Mouse (Mus musculus) neural tube, embryonic 11.5 days (tissue): ENCODE data around the gene Smarca5. TPM values are rescaled to one million over a fixed set of nuclear protein-coding genes. Genes with fewer than 3 reads are reported as not detected.

Source experiments
- ATAC-seq: fragments of 200-750 bp; cut with Nextera tagmentation; 2 replicates; pipeline ENCODE4 v1.8.0; 2017; ENCODE audit warnings: moderate number of reproducible peaks, mild to moderate bottlenecking, moderate TSS enrichment, moderate library complexity; ENCODE audit not compliant: insufficient read depth, low FRiP score, low TSS enrichment
- DNase-seq: peaks from one replicate; pipeline ENCODE4 v3.0.0-alpha.2; 2015; ENCODE audit warnings: low spot score
- H3K27ac ChIP-seq: fragments of 300-500 bp; sonication (generic); 2 replicates; pipeline ENCODE4 v1.5.1; 2014; ENCODE audit warnings: low read depth, mild to moderate bottlenecking, low read length
- H3K27me3 ChIP-seq: fragments of 300-500 bp; sonication (generic); 2 replicates; pipeline ENCODE4 v1.6.1; 2014; ENCODE audit warnings: mild to moderate bottlenecking, low read length, mixed read lengths; ENCODE audit not compliant: control insufficient read depth, insufficient read depth
- H3K36me3 ChIP-seq: fragments of 300-500 bp; sonication (generic); 2 replicates; pipeline ENCODE4 v1.6.1; 2014; ENCODE audit warnings: mild to moderate bottlenecking, low read length, moderate library complexity, mixed read lengths; ENCODE audit not compliant: control insufficient read depth, insufficient read depth
- H3K4me1 ChIP-seq: fragments of 300-500 bp; sonication (generic); 2 replicates; pipeline ENCODE4 v1.6.1; 2014; ENCODE audit warnings: low read length, mixed read lengths; ENCODE audit not compliant: control insufficient read depth, insufficient read depth
- H3K4me2 ChIP-seq: fragments of 300-500 bp; sonication (generic); 2 replicates; pipeline ENCODE4 v1.6.1; 2014; ENCODE audit warnings: low read depth, mild to moderate bottlenecking, moderate library complexity
- H3K4me3 ChIP-seq: fragments of 300-500 bp; sonication (generic); 2 replicates; pipeline ENCODE4 v1.5.1; 2014; ENCODE audit warnings: low read depth, low read length
- H3K9ac ChIP-seq: fragments of 300-500 bp; sonication (generic); 2 replicates; pipeline ENCODE4 v1.6.1; 2014; ENCODE audit warnings: mild to moderate bottlenecking, low read length
- H3K9me3 ChIP-seq: fragments of 300-500 bp; sonication (generic); 2 replicates; pipeline ENCODE4 v1.6.1; 2016; ENCODE audit warnings: low read length; ENCODE audit not compliant: control insufficient read depth
- WGBS: fragments of 180-500 bp; shearing (Covaris S2); extraction: QIAGEN DNeasy Blood & Tissue Kit; methylation state at CpG from one replicate; pipeline ENCODE4 v1.1.7; 2014; 5-methylcytosine and 5-hydroxymethylcytosine counted together
- polyA plus RNA-seq: library from polyadenylated mRNA; unstranded; fragments of >200 nt; fragmentation: Nextera tagmentation; extraction: Ambion mirVana; gene quantifications from 2 replicates; pipeline ENCODE4 v1.2.1, GENCODE M21; 2014

Smarca5 gene
- polyA plus RNA-seq, 1 experiment from 2014 or later: 153 TPM

GRCm38 (mm10) chr8:80710670-80711400 lies 28.5 kb downstream of the Smarca5 start:
- ATAC-seq: no peak
- Histone ChIP-seq H3K36me3 (peaks cover 16% of the 10 kb centered on the region), H3K4me2 (no peak overlapping the region), H3K4me3 (no peak overlapping the region), H3K27ac (no peak overlapping the region), H3K9me3 (no peaks in the 10 kb centered on the region), H3K4me1 (no peaks in the 10 kb centered on the region), H3K9ac (no peak overlapping the region), H3K27me3 (no peaks in the 10 kb centered on the region)
- DNase-seq: no peak
- 84% methylated on average over 4 of the region's 4 CpGs for WGBS

- ATAC-seq (no peak), DNase-seq (peak; percentile 49)
- 55% methylated on average over 4 of the region's 4 CpGs for WGBS
- Histone ChIP-seq H3K27me3 (no peaks in the 10 kb centered on the region), H3K36me3 (no peaks in the 10 kb centered on the region), H3K27ac (no peak overlapping the region), H3K9ac (no peak overlapping the region), H3K4me2 (no peak overlapping the region), H3K9me3 (no peaks in the 10 kb centered on the region), H3K4me3 (no peak overlapping the region), H3K4me1 (no peaks in the 10 kb centered on the region)
These were observed 51.2 kb downstream of the Smarca5 start for GRCm38 (mm10) chr8:80688141-80688540.

- 87% methylated on average over 5 of the region's 5 CpGs for WGBS
- no peaks in the 10 kb centered on the region for H3K9me3 ChIP-seq
- H3K4me1 ChIP-seq: no peaks in the 10 kb centered on the region
- H3K9ac ChIP-seq: no peak overlapping the region
- DNase-seq (no peak), ATAC-seq (no peak)
- no peak overlapping the region for H3K4me2 ChIP-seq
- H3K27ac ChIP-seq: no peak overlapping the region
- H3K4me3 ChIP-seq: no peak overlapping the region
- H3K27me3 ChIP-seq: no peaks in the 10 kb centered on the region
- no peaks in the 10 kb centered on the region for H3K36me3 ChIP-seq
These were observed 55.5 kb downstream of the Smarca5 start for GRCm38 (mm10) chr8:80683756-80684335.

- H3K9ac ChIP-seq: no peak overlapping the region
- no peak overlapping the region for H3K27ac ChIP-seq
- no peaks in the 10 kb centered on the region for H3K9me3 ChIP-seq
- no peaks in the 10 kb centered on the region for H3K4me1 ChIP-seq
- ATAC-seq (no peak), DNase-seq (no peak)
- WGBS: 88% methylated on average over 5 of the region's 5 CpGs
- H3K4me3 ChIP-seq: no peak overlapping the region
- H3K4me2 ChIP-seq: no peak overlapping the region
- H3K27me3 ChIP-seq: no peaks in the 10 kb centered on the region
- H3K36me3 ChIP-seq: no peaks in the 10 kb centered on the region
These were observed 56.7 kb downstream of the Smarca5 start for GRCm38 (mm10) chr8:80682594-80682993.

- Histone ChIP-seq H3K36me3 (no peaks in the 10 kb centered on the region), H3K9ac (no peak overlapping the region), H3K4me3 (no peak overlapping the region), H3K27ac (no peak overlapping the region), H3K9me3 (no peaks in the 10 kb centered on the region), H3K4me1 (no peaks in the 10 kb centered on the region), H3K27me3 (no peaks in the 10 kb centered on the region), H3K4me2 (no peak overlapping the region)
- WGBS: 82% methylated on average over 17 of the region's 17 CpGs
- no peak for DNase-seq
- no peak for ATAC-seq
These were observed 69.9 kb downstream of the Smarca5 start for GRCm38 (mm10) chr8:80669277-80669901.

GRCm38 (mm10) chr8:80663476-80663875 lies 75.8 kb downstream of the Smarca5 start:
- H3K4me3 ChIP-seq: no peak overlapping the region
- H3K4me2 ChIP-seq: no peak overlapping the region
- no peaks in the 10 kb centered on the region for H3K9me3 ChIP-seq
- H3K4me1 ChIP-seq: no peaks in the 10 kb centered on the region
- ATAC-seq (no peak), DNase-seq (no peak)
- H3K27me3 ChIP-seq: no peaks in the 10 kb centered on the region
- no peak overlapping the region for H3K9ac ChIP-seq
- no peak overlapping the region for H3K27ac ChIP-seq
- no peaks in the 10 kb centered on the region for H3K36me3 ChIP-seq
- WGBS: 86% methylated on average over 3 of the region's 3 CpGs

GRCm38 (mm10) chr8:80661055-80661454 lies 78.2 kb downstream of the Smarca5 start:
- WGBS: 84% methylated on average over 4 of the region's 4 CpGs
- Histone ChIP-seq H3K9ac (no peak overlapping the region), H3K9me3 (no peaks in the 10 kb centered on the region), H3K4me3 (no peak overlapping the region), H3K27ac (no peak overlapping the region), H3K4me2 (no peak overlapping the region), H3K4me1 (no peaks in the 10 kb centered on the region), H3K36me3 (no peaks in the 10 kb centered on the region), H3K27me3 (no peaks in the 10 kb centered on the region)
- no peak for ATAC-seq
- no peak for DNase-seq

- 47% methylated on average over 4 of the region's 4 CpGs for WGBS
- H3K36me3 ChIP-seq: no peaks in the 10 kb centered on the region
- no peaks in the 10 kb centered on the region for H3K4me1 ChIP-seq
- H3K9me3 ChIP-seq: no peaks in the 10 kb centered on the region
- H3K27me3 ChIP-seq: no peaks in the 10 kb centered on the region
- no peak overlapping the region for H3K27ac ChIP-seq
- no peak for ATAC-seq
- DNase-seq: peak; percentile 21
- no peak overlapping the region for H3K4me2 ChIP-seq
- H3K4me3 ChIP-seq: no peak overlapping the region
- no peak overlapping the region for H3K9ac ChIP-seq
These were observed 81.7 kb downstream of the Smarca5 start for GRCm38 (mm10) chr8:80657639-80658038.
